Mouse (Mus musculus): ENCODE measurements around the gene Pttg1.

DNA sequence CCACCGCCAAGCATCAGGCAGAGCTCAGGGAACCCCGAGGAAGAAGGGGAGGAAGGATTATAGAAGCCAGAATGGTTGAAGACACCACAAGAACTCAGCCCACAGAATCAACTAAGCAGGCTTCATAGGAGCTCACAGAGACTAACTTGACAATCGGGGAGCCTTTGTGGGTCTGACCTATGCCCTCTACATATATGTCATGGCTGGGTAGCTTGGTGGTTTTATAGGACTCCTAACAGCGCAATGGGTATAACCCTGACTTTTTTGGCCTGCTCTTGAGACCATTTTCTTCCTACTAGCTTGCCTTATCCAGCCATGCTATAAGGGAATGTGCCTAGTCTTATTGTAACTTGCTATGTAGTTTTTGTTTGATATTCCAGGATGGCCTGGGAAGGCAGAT is 29.8 kb downstream of the Pttg1 start:
- no peak for TF ChIP-seq CTCF (IDR thresholded peaks at IDR 0.05; ENCODE audit: borderline replicate concordance, insufficient read depth, low read depth, low read length)
- TF ChIP-seq POLR2A (IDR thresholded peaks at IDR 0.05; ENCODE audit: borderline replicate concordance, insufficient read depth, low read length): no peak

Data from cerebellum, adult 2 months (tissue).